Mouse (Mus musculus) telencephalon, adult 2 months (tissue): ENCODE results near the gene Ubl3.

Experiments
- DNase-seq: peaks from one replicate; pipeline ENCODE4 v3.0.0-alpha.2; 2011; ENCODE audit warnings: low read depth, low spot score

Gene Ubl3

DNA sequence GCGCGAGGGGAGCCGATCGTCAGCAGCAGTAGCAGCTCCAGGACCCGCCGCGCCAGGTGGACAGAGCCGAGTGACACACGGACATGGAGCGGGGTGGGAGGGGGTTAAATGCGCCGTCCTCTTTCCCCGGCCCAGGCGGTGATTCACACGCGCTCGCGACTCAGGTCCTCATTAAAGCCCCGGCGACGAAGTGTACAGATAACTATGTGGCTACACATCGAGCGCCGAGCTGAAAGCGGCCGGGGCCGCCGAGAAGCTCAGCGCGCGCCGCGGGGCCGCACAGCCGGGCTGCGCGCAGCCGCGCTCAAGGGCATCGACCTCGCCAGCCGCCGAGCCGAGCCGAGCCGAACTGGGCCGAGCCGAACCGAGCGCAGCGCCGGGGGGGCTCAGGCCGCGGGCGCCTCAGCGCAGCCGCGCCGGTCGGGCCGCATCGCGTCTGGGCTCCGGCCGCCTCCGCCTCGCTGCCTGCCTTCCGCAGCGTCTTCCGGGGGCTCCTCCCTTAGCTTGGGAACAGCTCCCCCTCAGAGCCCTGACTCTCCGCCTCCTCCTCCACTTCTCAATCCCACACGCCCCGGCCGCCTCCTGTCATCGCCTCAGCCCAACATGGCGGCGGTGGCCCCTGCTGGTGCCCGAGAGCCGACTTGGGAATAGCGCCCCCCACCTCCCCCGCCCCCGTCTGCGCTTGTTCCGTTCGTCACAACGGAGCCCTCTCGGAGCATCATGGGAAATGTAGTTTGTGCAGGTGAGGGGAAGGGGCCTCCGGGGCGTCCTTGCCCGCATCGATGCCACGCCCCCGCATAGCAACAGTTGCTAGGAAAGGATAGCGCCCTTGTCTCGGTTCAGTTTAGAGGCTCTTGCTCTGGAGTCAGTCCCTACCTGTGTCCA lies at the start of gene Ubl3:
TSS of gene Ubl3 (minus strand) at position 603 of the 885 bp plus-strand sequence.
- peak; percentile 95 for DNase-seq

GRCm38 (mm10) chr5:148598376-148598775 lies 45.8 kb upstream of the Ubl3 start:
- no peak for DNase-seq

DNA sequence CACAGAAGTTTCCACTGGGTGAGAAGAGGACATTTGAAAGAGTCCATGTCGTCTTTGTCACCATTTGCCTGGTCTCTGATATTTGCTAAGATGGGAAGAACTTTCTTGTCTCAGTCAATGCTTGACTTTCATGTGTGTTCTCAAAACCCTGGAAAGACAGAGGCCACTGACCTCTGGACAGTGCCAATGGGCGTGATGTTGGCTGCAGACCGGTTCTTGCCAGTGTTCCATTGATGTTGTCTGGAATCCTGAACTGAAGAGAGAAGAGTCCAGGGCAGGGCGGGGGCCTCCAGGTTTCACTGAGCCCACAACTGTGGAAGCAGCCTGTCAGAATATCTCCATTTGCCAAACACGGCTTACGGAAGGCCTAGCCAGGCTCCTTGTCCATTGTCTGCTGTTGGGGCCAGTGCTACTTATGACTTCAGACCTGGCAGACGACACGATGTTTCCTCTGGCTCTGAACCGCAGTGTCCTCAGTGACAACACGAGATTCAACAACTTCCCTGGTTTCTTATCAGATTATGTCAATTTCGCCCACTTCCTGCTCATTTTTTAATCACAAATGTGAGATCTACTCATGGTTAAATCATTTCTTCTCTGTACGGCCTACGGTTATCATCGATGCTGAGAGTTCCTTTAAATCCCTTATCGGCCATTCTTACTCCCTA lies 43.6 kb upstream of the Ubl3 start:
- no peak for DNase-seq

- no peak for DNase-seq
Observed at GRCm38 (mm10) chr5:148595459-148595751, 42.8 kb upstream of the Ubl3 start.

- no peak for DNase-seq
Observed at GRCm38 (mm10) chr5:148594693-148595458, 42.3 kb upstream of the Ubl3 start.

DNA sequence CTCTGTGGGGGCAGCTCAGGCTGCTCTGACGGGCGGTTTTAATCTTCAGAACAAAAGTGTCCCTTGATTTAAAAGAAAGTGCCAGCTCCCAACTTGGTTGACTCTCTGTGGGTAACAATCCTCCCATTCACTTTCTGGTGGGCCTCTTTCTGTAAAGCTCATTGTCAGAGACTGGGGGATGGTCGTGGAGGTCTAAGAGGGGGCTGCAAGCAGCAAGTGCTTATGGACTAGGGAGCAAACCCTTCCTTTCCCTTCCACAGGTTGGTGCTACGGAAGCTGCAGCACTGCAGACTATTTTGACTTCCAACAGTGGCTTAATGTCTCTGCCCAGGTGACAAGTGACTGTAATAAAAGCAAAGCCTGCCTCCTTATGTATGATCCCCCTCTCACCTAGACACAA lies 41.0 kb upstream of the Ubl3 start:
- no peak for DNase-seq

DNA sequence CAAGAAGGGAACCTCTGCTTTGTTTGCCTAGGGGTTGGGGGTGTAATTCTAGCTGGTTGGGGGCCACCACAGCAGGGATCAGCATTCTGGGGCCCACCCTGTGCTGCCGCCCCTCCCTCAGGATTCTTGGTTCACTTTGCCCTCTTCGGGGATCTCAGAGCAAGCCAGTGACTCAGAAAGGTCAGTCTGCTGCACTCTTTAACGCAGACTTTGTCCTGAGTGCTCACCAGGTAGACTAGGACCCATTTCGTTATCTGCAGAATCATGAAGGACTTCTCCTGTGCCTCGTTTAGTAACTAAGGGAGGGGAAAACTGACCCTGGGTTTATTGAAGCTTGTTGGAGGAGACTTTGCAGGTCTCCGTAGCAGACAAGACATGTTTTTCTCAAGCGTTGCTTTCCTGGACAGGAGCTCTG lies 38.9 kb upstream of the Ubl3 start:
- no peak for DNase-seq

- DNase-seq = no peak
Observed at GRCm38 (mm10) chr5:148590603-148591447, 38.2 kb upstream of the Ubl3 start.

- DNase-seq = no peak
Observed at GRCm38 (mm10) chr5:148588987-148589386, 36.4 kb upstream of the Ubl3 start.

DNA sequence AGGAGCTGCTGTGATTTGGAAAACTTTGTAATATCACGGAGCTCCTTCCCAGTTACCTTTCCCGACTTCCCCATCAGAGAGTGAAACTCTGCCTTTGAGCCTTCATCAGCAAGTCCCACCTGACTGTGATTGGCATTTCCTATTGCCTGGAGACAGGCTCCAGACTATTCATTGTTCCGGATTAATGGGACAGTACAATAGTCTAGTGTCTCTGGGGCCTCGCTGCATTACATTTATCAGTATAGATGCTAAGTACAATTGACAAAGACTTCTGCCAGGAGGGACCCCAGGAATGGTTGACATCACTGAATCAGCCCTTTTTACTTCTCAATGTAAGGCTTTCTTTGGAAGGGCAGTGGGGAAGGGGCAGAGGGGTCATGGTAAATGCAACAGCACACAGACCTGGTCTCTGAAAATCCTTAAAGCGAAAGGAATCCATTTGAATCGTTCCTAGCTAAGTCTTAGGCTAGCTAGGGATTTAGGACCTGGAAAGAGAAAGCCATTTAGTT lies 35.6 kb upstream of the Ubl3 start:
- DNase-seq = no peak

GRCm38 (mm10) chr5:148580388-148580985 lies 27.9 kb upstream of the Ubl3 start:
- DNase-seq = no peak

GRCm38 (mm10) chr5:148579156-148579555 lies 26.6 kb upstream of the Ubl3 start:
- no peak for DNase-seq

GRCm38 (mm10) chr5:148578353-148578752 lies 25.8 kb upstream of the Ubl3 start:
- no peak for DNase-seq

DNA sequence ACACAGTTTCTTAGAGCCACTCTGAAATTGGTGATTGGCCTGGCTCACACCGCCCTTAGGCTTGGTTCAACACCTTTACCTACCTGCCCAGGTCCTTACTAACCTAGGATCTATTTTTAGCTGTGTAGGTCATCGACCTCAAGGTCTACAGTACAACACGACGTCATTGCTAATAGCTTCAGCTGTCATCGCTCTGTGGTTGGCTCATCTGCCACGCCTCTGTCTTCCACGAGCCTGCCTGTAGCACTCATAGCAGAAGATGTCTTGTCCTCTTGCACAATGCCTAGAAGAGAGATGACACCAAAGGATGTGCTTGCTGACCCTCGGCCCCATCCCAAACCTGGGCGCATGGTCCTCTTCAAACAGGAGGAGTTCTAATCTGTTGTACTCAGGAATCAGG lies 24.7 kb upstream of the Ubl3 start:
- no peak for DNase-seq

DNA sequence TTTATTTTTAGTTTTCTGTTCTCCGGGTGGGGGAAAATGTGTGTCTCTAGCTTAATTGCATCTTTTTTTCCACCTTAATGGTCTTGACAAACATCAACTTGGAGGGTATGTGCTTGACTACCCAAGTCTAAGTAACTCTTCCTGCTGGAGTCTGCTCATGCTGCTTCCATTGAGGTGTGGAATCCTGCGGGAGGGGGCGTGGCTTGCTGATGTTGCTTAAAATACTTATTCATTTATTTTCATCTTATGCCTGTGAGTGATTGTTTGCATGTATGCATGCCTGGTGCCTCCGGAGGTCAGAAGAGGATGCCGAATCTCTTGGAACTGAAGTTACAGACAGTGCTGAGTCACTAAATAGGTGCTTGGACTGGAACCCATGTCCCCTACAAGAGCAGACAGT lies 22.6 kb upstream of the Ubl3 start:
- no peak for DNase-seq

DNA sequence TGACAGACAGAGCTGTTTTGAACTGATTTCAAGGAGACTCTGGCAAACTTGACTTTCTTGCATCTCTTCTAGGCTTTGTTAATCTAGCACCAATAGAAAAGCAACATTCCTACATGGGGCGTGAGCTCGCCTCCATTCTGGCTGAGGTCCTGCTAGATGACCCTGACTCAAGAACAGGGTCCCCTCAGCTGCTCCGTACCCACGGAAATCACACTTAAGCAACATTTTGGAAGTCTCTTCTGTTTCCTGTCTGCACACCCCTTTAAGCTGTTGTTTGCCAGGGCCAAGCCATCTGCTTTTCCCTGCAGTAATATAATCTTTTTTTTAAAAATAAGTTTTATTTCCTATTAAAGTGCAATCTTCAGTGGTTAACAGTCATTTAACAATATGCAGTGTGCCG lies 20.1 kb upstream of the Ubl3 start:
- DNase-seq = no peak

- DNase-seq = no peak
Observed at GRCm38 (mm10) chr5:148570571-148571304, 18.1 kb upstream of the Ubl3 start.

GRCm38 (mm10) chr5:148569444-148569843 lies 16.9 kb upstream of the Ubl3 start:
- DNase-seq = no peak

DNA sequence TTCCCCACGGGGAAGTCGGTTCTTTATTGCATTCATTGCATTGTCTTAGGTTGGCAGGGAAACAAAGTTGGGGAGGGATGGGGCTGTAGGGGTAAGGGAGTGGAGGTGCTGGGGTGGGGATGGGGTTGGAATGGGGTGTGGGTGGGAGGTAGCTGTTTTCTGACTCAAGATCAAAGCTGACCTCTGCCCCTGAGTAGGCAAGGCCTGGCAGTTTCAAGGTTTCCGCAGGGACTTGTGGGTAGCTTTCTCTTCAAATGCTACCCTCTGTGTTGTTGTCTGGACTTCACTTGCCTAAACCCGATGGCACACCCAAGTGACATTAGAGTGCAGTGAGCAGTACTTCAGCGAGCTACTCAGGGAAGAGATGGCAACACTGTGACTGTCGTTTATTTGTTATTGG lies 13.0 kb upstream of the Ubl3 start:
- no peak for DNase-seq

- no peak for DNase-seq
Observed at GRCm38 (mm10) chr5:148564073-148564472, 11.5 kb upstream of the Ubl3 start.
